Mouse (Mus musculus): ENCODE measurements at regions not wholly inside any gene's neighbourhood (a gene's known extent, or its start where the extent isn't known, plus 50 kb on each side); places are given as distances from the start of the nearest gene placed in this dataset.

- Histone ChIP-seq H3K4me3 (replicated peaks in 1 of 3; ENCODE audit: low read depth in 2 of 3, low read length in 2 of 3, poor library complexity in 1 of 3) (no peak overlapping the region), H3K4me2 (ENCODE audit: insufficient read depth, low read depth, poor library complexity, severe bottlenecking) (peak overlapping the region; percentile 47; the same call in 1 of the 2 replicates), H3K79me2 (replicated peaks; ENCODE audit: control insufficient read depth, extremely low read depth, insufficient read depth, poor library complexity, severe bottlenecking) (no peaks in the 10 kb centered on the region), H3K27ac (ENCODE audit: insufficient read depth, low read depth) (no peak overlapping the region), H3K4me1 (ENCODE audit: control insufficient read depth in 1 of 2, insufficient read depth in 2 of 2) (peaks cover 26 to 75% of the 10 kb centered on the region in 2 experiments), H3K36me3 (replicated peaks in 1 of 2; ENCODE audit: control insufficient read depth in 1 of 2, insufficient read depth in 1 of 2, low read length in 1 of 2) (no peaks in the 10 kb centered on the region), H3K9ac (ENCODE audit: insufficient read depth, low read depth) (no peak overlapping the region), H3K9me3 (replicated peaks; ENCODE audit: low read length) (no peaks in the 10 kb centered on the region), H3K27me3 (replicated peaks) (peaks cover 9% of the 10 kb centered on the region)
- TF ChIP-seq USF2 (conservative IDR thresholded peaks at IDR 0.05; ENCODE audit: low read depth, low read length) (no peak), MXI1 (IDR thresholded peaks at IDR 0.05; ENCODE audit: low read depth, low read length) (no peak), ELF1 (IDR thresholded peaks at IDR 0.05; ENCODE audit: low read depth, low read length) (no peak), PAX5 (IDR thresholded peaks at IDR 0.05; ENCODE audit: low read length) (no peak), CTCF (conservative IDR thresholded peaks at IDR 0.05 in 1 of 2, IDR thresholded peaks at IDR 0.05 in 1 of 2; ENCODE audit: low read depth in 2 of 2, low read length in 2 of 2) (no peak), ZNF384 (IDR thresholded peaks at IDR 0.05; ENCODE audit: low read depth, low read length) (no peak; the same call in none of the 2 replicates), IRF4 (IDR thresholded peaks at IDR 0.05; ENCODE audit: low read depth, low read length) (peak; percentile 88), BHLHE40 (IDR thresholded peaks at IDR 0.05; ENCODE audit: low read depth, low read length) (peak; percentile 79), NELFE (IDR thresholded peaks at IDR 0.05; ENCODE audit: low read depth, low read length) (no peak), ZMIZ1 (IDR thresholded peaks at IDR 0.05; ENCODE audit: low read depth, low read length) (no peak), POLR2AphosphoS2 (IDR thresholded peaks at IDR 0.05; ENCODE audit: low read depth, low read length) (no peak), MAZ (IDR thresholded peaks at IDR 0.05; ENCODE audit: low read depth, low read length) (no peak), RCOR1 (conservative IDR thresholded peaks at IDR 0.05; ENCODE audit: low read depth, low read length) (no peak), CHD1 (IDR thresholded peaks at IDR 0.05; ENCODE audit: low read depth, low read length) (no peak), E2F4 (IDR thresholded peaks at IDR 0.05; ENCODE audit: insufficient replicate concordance, low read depth, low read length) (no peak), TBP (conservative IDR thresholded peaks at IDR 0.05; ENCODE audit: low read depth, low read length) (peak; percentile 61; the same call in 1 of the 2 replicates), KAT2A (IDR thresholded peaks at IDR 0.05; ENCODE audit: insufficient replicate concordance, low read length) (no peak), ETS1 (conservative IDR thresholded peaks at IDR 0.05; ENCODE audit: low read depth, low read length) (peak; percentile 88), MEF2A (IDR thresholded peaks at IDR 0.05; ENCODE audit: borderline replicate concordance, low read depth, low read length) (peak; percentile 92), EP300 (IDR thresholded peaks at IDR 0.05; ENCODE audit: low read length) (peak; percentile 91), UBTF (IDR thresholded peaks at IDR 0.05; ENCODE audit: low read depth, low read length) (no peak), MAFK (IDR thresholded peaks at IDR 0.05; ENCODE audit: insufficient replicate concordance, low read length) (0 out of 2 replicates have a peak, but pooled peaks have one; percentile 37), MAX (IDR thresholded peaks at IDR 0.05; ENCODE audit: low read length) (no peak), JUND (conservative IDR thresholded peaks at IDR 0.05; ENCODE audit: low read depth, low read length) (no peak), NRF1 (IDR thresholded peaks at IDR 0.05; ENCODE audit: low read depth, low read length) (no peak), POLR2A (IDR thresholded peaks at IDR 0.05; ENCODE audit: low read depth, low read length) (no peak), MYC (IDR thresholded peaks at IDR 0.05; ENCODE audit: low read depth, low read length) (0 out of 2 replicates have a peak, but pooled peaks have one; percentile 41), ZC3H11A (IDR thresholded peaks at IDR 0.05; ENCODE audit: low read depth, low read length) (no peak), TCF12 (IDR thresholded peaks at IDR 0.05; ENCODE audit: low read depth, low read length) (peak; percentile 97), HCFC1 (IDR thresholded peaks at IDR 0.05; ENCODE audit: low read depth, low read length) (no peak), JUN (IDR thresholded peaks at IDR 0.05; ENCODE audit: insufficient read depth, low read depth, low read length) (no peak; the same call in 1 of the 2 replicates), ZKSCAN1 (IDR thresholded peaks at IDR 0.05; ENCODE audit: borderline replicate concordance, low read depth, low read length) (no peak), SIN3A (IDR thresholded peaks at IDR 0.05; ENCODE audit: low read length) (no peak; the same call in 1 of the 2 replicates), SMC3 (IDR thresholded peaks at IDR 0.05; ENCODE audit: low read depth, low read length) (no peak), CHD2 (IDR thresholded peaks at IDR 0.05; ENCODE audit: low read length) (peak; percentile 30; the same call in 1 of the 2 replicates), RAD21 (IDR thresholded peaks at IDR 0.05; ENCODE audit: low read depth, low read length) (no peak; the same call in none of the 2 replicates), USF1 (IDR thresholded peaks at IDR 0.05; ENCODE audit: low read depth, low read length) (no peak), GABPA (IDR thresholded peaks at IDR 0.05; ENCODE audit: insufficient replicate concordance, low read depth, low read length) (no peak)
- dilution Hi-C loops (cut with MboI; ENCODE audit: extremely low pct_ligation_motif_present, extremely low pct_unique_long_range_greater_than_20kb, low sequenced_read_pairs), result no loop called here
- in situ Hi-C loops (cut with MboI; ENCODE audit: low pct_ligation_motif_present, low pct_unique_long_range_greater_than_20kb, low sequenced_read_pairs), result loop anchor here (5.0 kb wide), 1 partner anchor 96 kb away; no protein-coding TSS in a partner anchor
- DNase-seq (ENCODE audit: extremely low read depth), result peak; percentile 83
Measured at GRCm38 (mm10) chr12:25311728-25312127, 214.8 kb upstream of the Id2 start.
